Mouse (Mus musculus): ENCODE results near the gene Gcnt3.
A peak's percentile ranks its signal among the peaks of the same experiment; 100 is the strongest.

Gene Gcnt3

DNA sequence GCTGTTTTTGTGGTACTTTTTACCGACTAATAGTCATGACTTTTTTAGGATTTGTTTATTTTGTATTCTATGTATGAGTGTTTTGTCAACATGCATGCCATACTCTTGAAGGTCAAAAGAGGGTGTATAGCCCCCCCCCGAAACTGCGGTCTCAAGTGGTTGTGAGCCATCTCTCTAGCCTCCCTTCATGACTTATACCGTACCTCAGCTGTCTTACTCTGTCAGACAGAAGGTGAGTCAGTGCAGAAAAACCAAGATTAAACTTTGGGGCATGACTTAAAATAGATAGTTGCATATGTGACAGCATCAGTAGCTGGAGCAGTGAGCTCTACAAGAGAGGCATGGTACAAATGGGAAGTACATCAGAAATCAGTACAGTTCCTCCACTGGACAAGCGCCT, 43.3 kb downstream of the Gcnt3 start:
- DNase-seq: no peak

DNA sequence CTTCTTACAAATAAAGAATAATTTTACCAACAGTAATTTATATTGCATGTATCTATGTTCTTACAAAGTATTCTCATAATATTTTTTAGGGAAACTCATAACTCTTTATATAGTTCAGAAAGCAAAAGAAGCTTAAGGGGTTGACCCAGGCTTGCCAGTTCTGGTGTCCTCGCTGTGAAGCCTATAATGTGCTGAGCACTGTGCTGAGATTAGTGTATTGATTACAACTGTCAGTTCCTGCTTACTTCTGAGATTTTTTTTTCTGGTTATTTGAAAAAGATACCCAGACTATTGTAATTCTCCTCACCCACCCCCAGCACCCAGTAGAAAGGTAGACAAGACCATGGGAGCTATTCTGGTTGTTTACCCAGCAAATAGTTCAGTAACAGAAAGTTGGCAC, 44.4 kb downstream of the Gcnt3 start:
- DNase-seq: no peak

DNA sequence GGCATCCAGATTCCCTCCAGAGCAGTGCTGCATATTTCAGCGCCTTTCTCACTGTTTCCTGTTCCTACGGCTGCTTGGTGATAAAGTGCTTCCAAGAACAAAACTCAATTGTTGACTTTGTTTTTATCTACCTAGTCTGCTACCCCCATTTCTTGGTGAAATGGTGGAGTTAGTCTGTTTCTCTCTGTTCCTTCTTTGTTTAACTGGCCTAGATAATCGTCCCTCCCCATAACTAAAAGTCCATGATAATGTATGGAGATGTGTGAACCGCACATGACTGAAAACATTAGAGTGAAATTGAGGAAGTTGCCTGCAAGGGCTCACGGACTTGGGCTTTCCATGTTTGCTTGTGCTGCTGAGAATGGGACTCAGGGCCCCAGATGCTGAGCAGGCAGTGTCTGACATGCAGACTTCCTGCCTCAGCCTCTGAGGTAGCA, 45.0 kb downstream of the Gcnt3 start:
- DNase-seq: no peak

DNA sequence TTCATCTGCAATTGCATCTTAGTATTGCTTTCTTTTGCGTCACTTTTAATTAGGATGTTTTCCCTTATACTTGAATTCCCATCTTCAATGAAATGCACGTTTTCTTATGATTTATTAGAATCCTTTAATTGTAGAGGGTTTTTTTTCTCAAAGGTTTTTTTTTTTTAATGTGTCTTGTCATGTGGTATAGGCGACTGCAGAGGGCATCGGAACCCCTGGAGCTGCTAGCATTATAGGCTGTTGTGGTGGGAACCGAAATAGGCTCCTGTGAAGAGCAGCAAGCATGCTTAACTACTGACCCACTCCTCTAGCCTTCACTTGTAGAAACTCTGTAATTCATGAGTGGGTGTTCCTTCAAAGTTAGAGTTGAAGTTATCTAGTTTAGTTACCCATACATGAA, 47.5 kb downstream of the Gcnt3 start:
- no peak for DNase-seq

DNA sequence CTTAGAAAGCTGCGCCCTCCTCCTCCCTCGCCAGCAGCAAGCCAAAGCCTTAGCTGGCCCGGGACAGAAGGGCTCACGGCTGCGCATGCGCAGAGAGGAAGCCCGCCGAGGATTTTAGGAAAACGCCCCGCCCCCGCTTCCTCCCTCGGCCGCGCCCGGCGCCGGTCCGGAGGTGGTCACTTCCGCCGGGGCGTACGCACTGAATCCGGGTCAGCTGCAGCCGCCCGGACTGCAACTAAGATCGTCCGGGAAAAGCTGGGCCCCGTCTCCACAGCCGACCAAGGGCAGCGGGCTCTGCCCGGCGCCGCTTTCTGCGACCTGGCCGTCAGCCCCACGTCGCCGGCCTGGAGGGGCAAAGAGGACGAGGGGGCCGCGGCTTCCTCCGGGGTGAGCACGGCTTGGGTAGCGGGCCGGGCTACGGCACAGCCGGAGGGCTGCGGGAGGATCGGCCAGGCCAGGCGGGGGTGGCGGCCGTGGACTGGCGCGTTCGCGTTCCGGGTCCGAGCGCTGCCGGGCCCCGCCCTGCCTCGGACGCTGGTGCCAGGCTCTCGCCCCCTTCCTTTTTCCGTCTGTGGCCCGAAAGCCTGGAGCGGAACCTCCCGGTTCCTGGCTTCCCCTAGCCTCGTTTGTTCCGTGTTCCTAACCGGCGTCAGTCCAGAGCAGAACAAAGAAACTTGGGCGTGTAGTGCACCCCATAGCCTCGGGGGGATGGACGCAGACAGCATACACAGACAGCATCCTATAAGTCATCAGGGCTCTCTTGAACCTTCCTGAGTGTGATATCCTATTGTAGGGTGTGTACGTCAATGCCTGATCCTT, 48.4 kb downstream of the Gcnt3 start, which contains the start of gene Bnip2:
Gene Bnip2 (plus strand): TSS at position 164 of the 819 bp plus-strand sequence.
- peak; percentile 96 for DNase-seq

DNA sequence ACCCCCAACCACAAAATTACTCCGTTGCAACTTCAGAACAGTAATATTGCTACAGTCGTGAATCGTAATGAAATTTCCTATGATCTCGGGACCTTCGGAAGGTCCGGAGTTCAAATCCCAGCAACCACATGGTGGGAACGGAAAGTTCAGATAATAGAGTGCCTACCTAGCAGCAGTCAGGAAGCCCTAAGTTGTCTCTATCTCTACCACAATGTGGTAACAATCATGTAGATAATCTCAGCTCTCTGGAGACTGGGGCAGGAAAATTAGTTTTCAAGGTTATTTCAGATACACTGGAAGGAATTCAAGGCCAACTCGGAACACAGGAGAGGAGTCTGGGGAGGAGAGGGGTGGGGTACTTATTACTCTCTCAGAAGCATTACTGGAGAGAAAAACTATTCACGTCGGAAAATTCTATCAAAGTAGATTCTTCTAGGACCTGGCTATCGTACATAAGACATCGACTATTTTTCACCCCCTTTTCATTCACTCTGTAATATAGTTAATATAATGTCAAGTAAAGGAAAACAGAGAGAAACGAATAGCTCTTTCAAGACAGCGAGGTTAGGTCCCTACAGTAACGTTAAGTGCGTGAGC, 49.1 kb downstream of the Gcnt3 start:
- no peak for DNase-seq

DNA sequence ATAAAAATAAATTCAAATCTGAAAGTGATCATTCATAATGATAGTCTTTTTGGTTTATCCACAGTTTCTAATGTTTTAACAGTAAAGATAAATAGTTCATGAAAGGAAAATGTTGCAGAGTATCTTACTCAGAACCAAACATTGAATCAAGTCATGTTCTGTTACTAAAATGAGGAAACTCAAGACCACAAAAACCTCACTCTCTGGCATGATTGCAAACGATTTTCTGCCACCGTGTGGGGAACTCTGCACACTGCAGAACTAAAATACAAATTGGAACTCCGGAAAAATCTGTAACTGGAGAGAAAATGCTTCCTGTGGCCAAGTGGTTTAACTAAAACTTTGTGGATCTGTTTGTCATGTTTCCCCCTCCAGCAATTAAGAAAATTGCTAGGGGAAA, 50.3 kb downstream of the Gcnt3 start:
- peak; percentile 55 for DNase-seq

DNA sequence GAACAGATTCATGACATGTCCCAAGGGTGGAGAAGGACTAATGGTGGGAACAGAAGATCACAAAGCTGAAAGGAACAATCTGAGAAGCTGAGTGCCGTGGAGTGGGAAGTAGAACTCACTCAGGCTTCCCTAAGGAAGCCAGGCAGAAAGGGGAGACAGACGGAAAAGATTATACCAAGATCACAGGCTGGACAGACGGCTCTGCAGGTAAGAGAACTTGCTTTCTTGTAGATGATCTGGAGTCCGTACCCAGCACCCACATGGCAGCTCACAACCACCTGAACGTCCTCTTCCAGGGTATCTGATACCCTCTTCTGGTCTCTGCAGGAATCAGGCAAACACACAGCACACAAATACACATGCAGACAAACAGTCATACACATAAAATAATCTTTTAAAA, 51.3 kb downstream of the Gcnt3 start:
- DNase-seq: no peak

DNA sequence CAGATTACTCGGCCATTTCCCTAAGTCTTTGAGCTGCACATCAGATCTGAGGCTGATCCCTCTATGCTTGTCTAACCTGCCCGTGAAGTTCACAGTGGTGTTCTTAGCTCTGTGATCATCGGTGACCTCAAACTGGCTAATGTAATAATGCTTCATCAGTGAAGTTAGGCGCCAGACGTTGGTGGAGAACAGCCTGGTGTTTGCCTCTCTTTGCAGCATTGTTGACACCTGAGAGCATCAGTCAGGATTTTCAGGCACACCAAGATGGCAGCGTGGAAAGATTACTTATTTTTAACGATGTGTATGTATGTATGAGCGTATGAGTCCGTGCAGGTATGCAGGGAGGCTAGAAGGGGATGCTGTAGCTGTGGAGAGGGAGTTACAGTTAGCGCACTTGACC, 51.8 kb downstream of the Gcnt3 start:
- DNase-seq: no peak

DNA sequence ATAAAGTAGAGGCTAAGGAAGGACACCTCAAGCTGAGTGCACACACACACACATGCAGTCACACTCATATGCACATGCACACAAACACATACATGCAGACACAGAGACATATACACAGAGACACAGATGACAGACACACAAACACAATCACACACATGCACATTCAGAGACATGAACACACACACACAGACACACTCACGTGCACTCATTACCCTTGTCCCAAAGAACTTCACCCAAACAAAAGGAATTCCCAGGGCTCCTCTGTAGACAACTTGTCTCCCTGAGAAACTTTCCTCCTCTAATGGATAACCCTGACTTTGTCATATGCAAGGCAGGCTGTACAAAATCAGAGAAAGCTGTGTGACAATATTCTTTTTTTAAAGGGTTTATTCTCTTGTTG, 52.4 kb downstream of the Gcnt3 start:
- DNase-seq: no peak

Data from right cerebral cortex, postnatal 14 days (tissue).